Comparison of ENCODE assay signal across 13 mouse cellular contexts in genomic region chr10:70437289-70437688, GRCm38 (mm10). TPM values are rescaled to one million over a fixed set of nuclear protein-coding genes. Genes with fewer than 3 reads are reported as not detected.
DNase-seq lines count a peak whose midpoint lies in the region; ATAC-seq lines count a peak whose summit lies in the region.
"Had no signal": no experiment of that assay in that cellular context is flagged by ENCODE, and none has a peak within 500 bp of the region (broad histone marks: within the 10 kb centered on the region; RNA-seq: fewer than 3 reads in every experiment).

No protein-coding gene starts in this region.

- H3K27ac ChIP-seq in heart, embryonic 10.5 days = no peak overlapping the region
- H3K27ac ChIP-seq in lung, embryonic 16.5 days (ENCODE audit: low read length) = no peak overlapping the region; the same call in 1 of the 2 replicates
- H3K27ac ChIP-seq: embryonic facial prominence, embryonic 13.5 days; limb, embryonic 15.5 days had no signal

- peaks cover 15% of the 10 kb centered on the region; the same call in 1 of the 2 replicates for H3K4me1 ChIP-seq in heart, embryonic 10.5 days
- peaks cover 4% of the 10 kb centered on the region; the same call in 1 of the 2 replicates for H3K4me1 ChIP-seq in lung, embryonic 16.5 days (replicated peaks; ENCODE audit: control insufficient read depth, insufficient read depth, low read length)

- ATAC-seq in lung, embryonic 16.5 days (ENCODE audit: low read depth) = peak; percentile 62

- 0 out of 2 replicates have a peak, but pooled peaks cover 2% of the 10 kb centered on the region for H3K9me3 ChIP-seq in heart, embryonic 10.5 days
- H3K9me3 ChIP-seq in lung, embryonic 16.5 days (ENCODE audit: control insufficient read depth, low read length) = no peaks in the 10 kb centered on the region
- H3K9me3 ChIP-seq: limb, embryonic 15.5 days had no signal

- WGBS in heart, embryonic 10.5 days = 71% methylated on average over 5 of the region's 5 CpGs
- 46% methylated on average over 5 of the region's 5 CpGs for WGBS in lung, embryonic 16.5 days

- no peak overlapping the region for H3K4me2 ChIP-seq in lung, embryonic 16.5 days (ENCODE audit: low read depth, low read length)
- H3K4me2 ChIP-seq: embryonic facial prominence, embryonic 13.5 days; limb, embryonic 15.5 days had no signal

- peak; percentile 99 for DNase-seq in heart, adult 11 months
- no peak for DNase-seq in heart, embryonic 10.5 days (ENCODE audit: low spot score)
- DNase-seq in gastrocnemius, postnatal 10 days = peak; percentile 53
- peak; percentile 60 to 76 for DNase-seq in heart, postnatal 36 days
- DNase-seq in embryo, embryonic 9.5 days (ENCODE audit: extremely low spot score) = no peak
- no peak for DNase-seq in testis, postnatal 14 days (ENCODE audit: low spot score)
- DNase-seq in right cerebral cortex, postnatal 25 days = no peak
- DNase-seq: cerebellum, adult 11 months; midbrain, embryonic 14.5 days had no signal

- H3K27me3 ChIP-seq in heart, embryonic 10.5 days (ENCODE audit: insufficient read depth, poor library complexity, severe bottlenecking) = no peaks in the 10 kb centered on the region
- H3K27me3 ChIP-seq in lung, embryonic 16.5 days (ENCODE audit: control insufficient read depth, insufficient read depth, low read depth, low read length) = no peaks in the 10 kb centered on the region
- H3K27me3 ChIP-seq: embryonic facial prominence, embryonic 13.5 days; limb, embryonic 15.5 days had no signal

- no peaks in the 10 kb centered on the region for H3K36me3 ChIP-seq in heart, embryonic 10.5 days
- H3K36me3 ChIP-seq in lung, embryonic 16.5 days (ENCODE audit: control insufficient read depth, insufficient read depth, low read length) = no peaks in the 10 kb centered on the region
- H3K36me3 ChIP-seq: embryonic facial prominence, embryonic 13.5 days; limb, embryonic 15.5 days had no signal

- H3K9ac ChIP-seq in lung, embryonic 16.5 days (ENCODE audit: low read length) = no peak overlapping the region
- H3K9ac ChIP-seq: embryonic facial prominence, embryonic 13.5 days; limb, embryonic 15.5 days had no signal

- H3K4me3 ChIP-seq in heart, embryonic 10.5 days = no peak overlapping the region
- no peak overlapping the region for H3K4me3 ChIP-seq in lung, embryonic 16.5 days (ENCODE audit: low read length)
- H3K4me3 ChIP-seq: embryonic facial prominence, embryonic 13.5 days; limb, embryonic 15.5 days had no signal

- intact Hi-C loops in heart, postnatal 36 days (cut with DNase I) = loop anchor here (1.0 to 2.0 kb wide), 3 partner anchors 48 to 68 kb away; no protein-coding TSS in a partner anchor

RNA-seq across cellular contexts. Expression of gene Fam13c, which starts 3.0 kb away (rescaled TPM):
- 5.6 and 6.8 TPM in 2 replicates for polyA plus RNA-seq in heart, embryonic 10.5 days (2016; fragmentation: Nextera tagmentation; extraction: Ambion mirVana)
- 1 to 10 TPM; 6.2 to 7.8 TPM for total RNA-seq in gastrocnemius, postnatal 10 days (2021)
- 1 to 10 TPM; 4.9 to 6.3 TPM for total RNA-seq in heart, postnatal 36 days (2021)
- 9.0 and 10.3 TPM in 2 replicates for polyA plus RNA-seq in lung, embryonic 16.5 days (2015; fragmentation: Nextera tagmentation; extraction: Ambion mirVana)
- total RNA-seq: granulocyte monocyte progenitor cell, adult 5-6 weeks had no signal

Comparison
In these comparisons a context has a peak if more than half of its experiments do, and no peak if none do; other contexts are left out.
1. DNase-seq: peak in heart, adult 11 months (single experiment), gastrocnemius, postnatal 10 days (single experiment) and heart, postnatal 36 days (2 of 2); none in heart, embryonic 10.5 days (single experiment), embryo, embryonic 9.5 days (single experiment), testis, postnatal 14 days (single experiment) and right cerebral cortex, postnatal 25 days (single experiment).